Mouse (Mus musculus) mature B cell (primary cell): ENCODE measurements around the gene Akap8l.

Experiments
- in situ Hi-C: fragments of 300-500 bp; cut with MboI; formaldehyde crosslinking; loops from 2 replicates; pipeline ENCODE4 v1.14.3; 2019

Akap8l gene

GRCm38 (mm10) chr17:32350382-32350983 is at the start of gene Akap8l:
TSS of gene Akap8l (minus strand) at chr17:32350607.
- in situ Hi-C loops = loop anchor here (5.0 kb wide), 1 partner anchor 82 kb away; no protein-coding TSS in a partner anchor

GRCm38 (mm10) chr17:32396266-32396665 is 45.9 kb upstream of the Akap8l start:
- in situ Hi-C loops = no loop called here

GRCm38 (mm10) chr17:32393944-32394343 is 43.5 kb upstream of the Akap8l start:
- in situ Hi-C loops = no loop called here

GRCm38 (mm10) chr17:32389101-32389659 is 38.8 kb upstream of the Akap8l start, which contains the start of gene Wiz:
TSS of gene Wiz (minus strand) at chr17:32389439.
- in situ Hi-C loops = no loop called here

- in situ Hi-C loops = no loop called here
Observed at GRCm38 (mm10) chr17:32388370-32389100, 38.1 kb upstream of the Akap8l start.

- in situ Hi-C loops = no loop called here
Observed at GRCm38 (mm10) chr17:32387986-32388369, 37.6 kb upstream of the Akap8l start.

- in situ Hi-C loops = no loop called here
Observed at GRCm38 (mm10) chr17:32386659-32387432, 36.4 kb upstream of the Akap8l start.

- in situ Hi-C loops = no loop called here
Observed at GRCm38 (mm10) chr17:32383661-32384060, 33.3 kb upstream of the Akap8l start.

GRCm38 (mm10) chr17:32382576-32382975 is 32.2 kb upstream of the Akap8l start:
- in situ Hi-C loops = no loop called here

- in situ Hi-C loops = no loop called here
Observed at GRCm38 (mm10) chr17:32378786-32379185, 28.4 kb upstream of the Akap8l start.

GRCm38 (mm10) chr17:32377137-32377536 is 26.7 kb upstream of the Akap8l start:
- in situ Hi-C loops = no loop called here

GRCm38 (mm10) chr17:32376475-32376874 is 26.1 kb upstream of the Akap8l start:
- in situ Hi-C loops = no loop called here

- in situ Hi-C loops = no loop called here
Observed at GRCm38 (mm10) chr17:32368991-32369578, 18.7 kb upstream of the Akap8l start.

GRCm38 (mm10) chr17:32367706-32368105 is 17.3 kb upstream of the Akap8l start:
- in situ Hi-C loops = no loop called here

- in situ Hi-C loops = no loop called here
Observed at GRCm38 (mm10) chr17:32365296-32365695, 14.9 kb upstream of the Akap8l start.

- in situ Hi-C loops = no loop called here
Observed at GRCm38 (mm10) chr17:32364850-32365249, 14.4 kb upstream of the Akap8l start.

- in situ Hi-C loops = no loop called here
Observed at GRCm38 (mm10) chr17:32364331-32364730, 13.9 kb upstream of the Akap8l start.

GRCm38 (mm10) chr17:32363821-32364301 is 13.5 kb upstream of the Akap8l start:
- in situ Hi-C loops = no loop called here

GRCm38 (mm10) chr17:32362686-32363085 is 12.3 kb upstream of the Akap8l start:
- in situ Hi-C loops = no loop called here

GRCm38 (mm10) chr17:32359928-32360327 is 9.5 kb upstream of the Akap8l start:
- in situ Hi-C loops = no loop called here

- in situ Hi-C loops = no loop called here
Observed at GRCm38 (mm10) chr17:32358943-32359340, 8.5 kb upstream of the Akap8l start.
